Mouse (Mus musculus): ENCODE measurements around the gene Sec23a.

GRCm38 (mm10) chr12:58924025-58924424 is 87.8 kb downstream of the Sec23a start:
- TF ChIP-seq TCF12 (IDR thresholded peaks at IDR 0.05; ENCODE audit: insufficient read depth, poor library complexity, severe bottlenecking) (no peak), POLR2A (IDR thresholded peaks at IDR 0.05; ENCODE audit: insufficient read length, low read depth) (no peak)
